Mouse (Mus musculus) brain, adult 2 months (tissue): ENCODE measurements around the gene Olfr10.

ENCODE experiments used
- DNase-seq: peaks from one replicate; pipeline ENCODE4 v3.0.0; 2011; ENCODE audit warnings: low read depth, low spot score

Gene Olfr10

DNA sequence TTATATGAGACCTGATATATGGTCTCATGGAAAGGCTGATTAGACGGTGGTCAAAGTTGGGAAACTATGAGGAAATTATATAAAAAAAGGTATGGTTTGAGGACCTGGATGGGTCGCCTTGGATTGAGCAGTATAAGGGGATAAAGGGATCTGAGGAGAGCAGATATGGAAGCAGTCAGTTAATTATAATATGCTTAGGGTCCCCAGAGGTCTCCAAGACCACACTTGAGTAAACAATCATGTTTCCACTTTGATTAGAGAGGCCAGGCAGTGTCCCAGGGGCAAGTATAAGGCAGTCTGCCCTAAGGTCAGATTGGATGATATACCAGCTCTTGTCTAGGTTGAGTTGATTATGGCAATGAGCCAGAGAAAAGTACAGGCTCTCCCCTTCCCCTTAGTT lies 17.9 kb downstream of the Olfr10 start, which contains the start of gene Olfr1391:
Olfr1391 (plus strand) TSS at position 301 of the 400 bp plus-strand sequence.
- no peak for DNase-seq

DNA sequence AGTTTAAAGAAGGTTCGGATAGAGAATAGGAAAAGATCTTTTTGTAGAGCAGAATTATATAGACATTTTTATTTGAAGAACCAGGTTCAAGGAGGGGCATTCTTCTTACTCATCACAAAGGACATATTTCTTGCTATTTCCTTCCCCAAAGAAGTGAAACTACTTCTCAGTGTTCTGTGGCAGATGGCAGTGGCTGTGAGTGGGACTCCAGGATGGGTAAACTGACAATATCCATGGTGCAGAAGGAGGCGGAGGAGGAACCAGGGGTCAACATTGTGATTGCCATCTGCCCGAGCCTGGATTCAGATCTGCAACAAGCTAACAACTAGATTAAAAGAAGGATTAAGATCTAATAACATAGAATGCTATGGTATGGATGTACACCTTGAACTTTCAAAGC lies 22.2 kb downstream of the Olfr10 start:
- peak; percentile 63 for DNase-seq

DNA sequence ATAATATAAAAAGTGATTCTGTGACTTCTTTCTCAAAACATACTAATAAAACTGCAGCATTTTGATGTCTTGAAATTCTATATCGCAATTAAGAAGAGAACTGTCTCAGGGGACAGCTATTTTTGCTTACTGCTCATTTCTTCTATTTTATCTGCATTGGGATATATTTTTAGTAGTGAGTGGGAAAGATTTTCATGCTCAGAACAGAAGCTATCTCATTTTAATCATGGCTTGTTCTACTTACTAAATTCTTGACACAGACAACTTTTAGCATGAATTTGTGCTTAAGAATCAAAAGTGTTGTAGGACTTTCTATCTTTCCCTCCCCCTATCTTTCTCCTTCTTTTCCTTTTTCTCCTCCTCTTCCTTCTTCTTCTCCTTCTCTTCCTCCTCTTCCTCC lies 25.1 kb downstream of the Olfr10 start:
- peak; percentile 55 for DNase-seq

DNA sequence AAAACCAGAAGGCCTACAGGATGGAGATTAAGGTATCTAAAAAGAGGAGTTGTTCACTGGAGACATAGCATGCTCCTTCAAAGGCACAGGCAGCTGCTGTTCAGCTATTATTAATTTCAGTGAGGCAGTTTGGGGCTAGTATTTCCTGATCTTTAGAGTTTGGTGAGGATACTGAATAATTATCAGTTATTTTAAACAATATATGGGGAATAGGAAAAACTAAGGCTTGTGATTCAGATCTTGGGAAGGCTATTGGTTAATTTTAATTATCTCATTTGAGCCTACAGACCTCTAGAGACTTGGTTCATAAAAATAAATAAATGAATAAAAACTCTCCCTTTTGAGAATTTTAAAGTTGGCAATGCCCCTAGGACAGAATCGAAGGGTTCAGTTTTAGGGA lies 30.3 kb downstream of the Olfr10 start, which contains the start of gene Olfr1390:
Olfr1390 (plus strand) TSS at position 301 of the 400 bp plus-strand sequence.
- DNase-seq: no peak

DNA sequence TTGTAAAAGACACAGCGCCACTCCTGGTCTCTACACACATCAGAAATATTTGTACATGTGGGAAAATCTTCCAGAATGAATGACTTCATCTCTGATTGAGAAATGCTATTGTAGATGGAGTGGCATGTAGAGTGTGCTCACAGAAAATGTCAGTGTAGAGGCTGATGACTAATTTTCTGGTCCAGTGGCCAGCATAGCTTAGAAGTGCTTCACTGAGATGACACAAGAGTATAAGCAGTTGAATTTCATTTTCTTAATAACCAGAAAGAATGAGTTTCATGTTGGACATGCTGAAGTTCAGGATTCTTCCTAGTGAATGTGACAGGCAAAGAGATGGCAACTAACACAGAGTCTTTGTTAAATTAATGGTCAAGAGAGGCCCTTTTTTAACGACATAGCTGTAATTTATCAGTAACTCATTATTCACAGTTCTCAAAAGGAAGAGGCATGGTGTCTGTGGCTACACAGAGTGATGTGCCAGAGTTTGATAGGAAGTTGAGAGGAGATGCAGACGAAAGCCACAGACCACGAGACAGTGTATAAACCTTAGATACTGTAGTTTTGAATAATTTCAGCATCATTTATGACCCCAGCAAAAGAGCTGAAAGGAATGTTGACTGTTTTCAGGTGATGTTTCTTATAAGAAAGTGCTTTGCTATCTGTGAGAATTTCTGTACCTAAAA lies 32.8 kb downstream of the Olfr10 start:
- DNase-seq: no peak
